Mouse (Mus musculus): ENCODE measurements around the gene Bbip1. TPM values are rescaled to one million over a fixed set of nuclear protein-coding genes. Genes with fewer than 3 reads are reported as not detected.
"Not testable (repeated sequence)": the region's sequence is repeated elsewhere in the genome, so short reads cannot be mapped to it uniquely, and the experiment has no call there.

The Bbip1 gene
- total and polyA plus RNA-seq, 3 experiments: 38.8 to 95.7 (median 41.0) TPM

DNA sequence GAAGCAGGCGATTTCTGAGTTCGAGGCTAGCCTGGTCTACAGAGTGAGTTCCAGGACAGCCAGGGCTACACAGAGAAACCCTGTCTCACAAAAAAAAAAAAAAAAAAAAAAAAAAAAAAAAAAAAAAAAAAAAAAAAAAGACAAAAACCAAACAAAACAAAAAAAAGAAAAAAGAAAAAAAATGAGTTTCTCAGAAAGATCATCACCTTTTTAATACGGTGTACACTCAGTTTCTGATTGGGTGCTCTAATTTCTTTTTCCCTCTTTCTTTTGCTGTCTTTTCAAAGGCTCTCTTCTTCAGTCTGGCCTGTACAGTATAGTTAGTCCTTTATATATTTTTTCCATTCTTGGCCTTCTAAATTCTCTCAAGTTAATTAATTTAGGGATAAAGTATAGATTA lies 19.9 kb upstream of the Bbip1 start:
- DNase-seq (ENCODE audit: extremely low read depth); H3K9me3 ChIP-seq (replicated peaks; ENCODE audit: low read length); H3K9ac ChIP-seq (ENCODE audit: insufficient read depth, low read depth); H3K4me1 ChIP-seq (ENCODE audit: control insufficient read depth in 1 of 2, insufficient read depth in 2 of 2); dilution Hi-C loops (cut with MboI; ENCODE audit: extremely low pct_ligation_motif_present, extremely low pct_unique_long_range_greater_than_20kb, low sequenced_read_pairs); H3K36me3 ChIP-seq (replicated peaks in 1 of 2; ENCODE audit: control insufficient read depth in 1 of 2, insufficient read depth in 1 of 2, low read length in 1 of 2); H3K27ac ChIP-seq (ENCODE audit: insufficient read depth, low read depth); in situ Hi-C loops (cut with MboI; ENCODE audit: low pct_ligation_motif_present, low pct_unique_long_range_greater_than_20kb, low sequenced_read_pairs); H3K27me3 ChIP-seq (replicated peaks); H3K4me3 ChIP-seq (replicated peaks in 1 of 3; ENCODE audit: low read depth in 2 of 3, low read length in 2 of 3, poor library complexity in 1 of 3); H3K4me2 ChIP-seq (ENCODE audit: insufficient read depth, low read depth, poor library complexity, severe bottlenecking); H3K79me2 ChIP-seq (replicated peaks; ENCODE audit: control insufficient read depth, extremely low read depth, insufficient read depth, poor library complexity, severe bottlenecking): not testable (repeated sequence)
- TF ChIP-seq ZNF384 (IDR thresholded peaks at IDR 0.05; ENCODE audit: low read depth, low read length): peak; percentile 53

DNA sequence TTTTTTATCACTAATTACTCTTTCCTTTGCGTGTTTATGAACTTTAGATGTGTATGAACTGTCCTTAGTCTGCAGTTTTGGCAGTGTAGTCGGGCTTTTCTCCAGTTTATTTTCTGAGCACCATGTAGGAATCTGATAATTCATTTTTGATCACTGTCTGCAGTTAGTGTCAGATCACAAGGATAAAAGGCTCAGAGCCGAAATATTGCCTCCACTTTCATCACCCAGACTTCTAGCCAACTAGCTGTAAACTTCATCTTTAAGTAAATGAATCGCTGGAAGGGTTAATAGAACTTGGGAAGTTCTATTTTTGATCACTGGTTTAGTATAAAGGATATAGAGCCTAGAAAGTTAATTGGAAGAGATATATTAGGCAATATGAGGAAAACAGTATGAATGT lies 18.1 kb upstream of the Bbip1 start:
- no peak for DNase-seq (ENCODE audit: extremely low read depth)
- dilution Hi-C loops (cut with MboI; ENCODE audit: extremely low pct_ligation_motif_present, extremely low pct_unique_long_range_greater_than_20kb, low sequenced_read_pairs) (no loop called here), in situ Hi-C loops (cut with MboI; ENCODE audit: low pct_ligation_motif_present, low pct_unique_long_range_greater_than_20kb, low sequenced_read_pairs) (no loop called here)
- no peak overlapping the region for H3K4me3 ChIP-seq (replicated peaks in 1 of 3; ENCODE audit: low read depth in 2 of 3, low read length in 2 of 3, poor library complexity in 1 of 3)
- H3K9me3 ChIP-seq (replicated peaks; ENCODE audit: low read length): no peaks in the 10 kb centered on the region
- peaks cover 0 to 5% of the 10 kb centered on the region in 2 experiments for H3K36me3 ChIP-seq (replicated peaks in 1 of 2; ENCODE audit: control insufficient read depth in 1 of 2, insufficient read depth in 1 of 2, low read length in 1 of 2)
- H3K79me2 ChIP-seq (replicated peaks; ENCODE audit: control insufficient read depth, extremely low read depth, insufficient read depth, poor library complexity, severe bottlenecking): peaks cover 6% of the 10 kb centered on the region; the same call in 1 of the 2 replicates
- no peak overlapping the region for H3K27ac ChIP-seq (ENCODE audit: insufficient read depth, low read depth)
- no peak overlapping the region for H3K9ac ChIP-seq (ENCODE audit: insufficient read depth, low read depth)
- no peaks in the 10 kb centered on the region for H3K27me3 ChIP-seq (replicated peaks)
- H3K4me2 ChIP-seq (ENCODE audit: insufficient read depth, low read depth, poor library complexity, severe bottlenecking): no peak overlapping the region
- TF ChIP-seq NRF1 (IDR thresholded peaks at IDR 0.05; ENCODE audit: low read depth, low read length) (no peak), NELFE (IDR thresholded peaks at IDR 0.05; ENCODE audit: low read depth, low read length) (no peak), MAFK (IDR thresholded peaks at IDR 0.05; ENCODE audit: insufficient replicate concordance, low read length) (no peak), MAZ (IDR thresholded peaks at IDR 0.05; ENCODE audit: low read depth, low read length) (no peak), PAX5 (IDR thresholded peaks at IDR 0.05; ENCODE audit: low read length) (no peak), KAT2A (IDR thresholded peaks at IDR 0.05; ENCODE audit: insufficient replicate concordance, low read length) (no peak), ETS1 (conservative IDR thresholded peaks at IDR 0.05; ENCODE audit: low read depth, low read length) (no peak), E2F4 (IDR thresholded peaks at IDR 0.05; ENCODE audit: insufficient replicate concordance, low read depth, low read length) (no peak), JUN (IDR thresholded peaks at IDR 0.05; ENCODE audit: insufficient read depth, low read depth, low read length) (no peak), USF2 (conservative IDR thresholded peaks at IDR 0.05; ENCODE audit: low read depth, low read length) (no peak), CTCF (conservative IDR thresholded peaks at IDR 0.05 in 1 of 2, IDR thresholded peaks at IDR 0.05 in 1 of 2; ENCODE audit: low read depth in 2 of 2, low read length in 2 of 2) (no peak), SMC3 (IDR thresholded peaks at IDR 0.05; ENCODE audit: low read depth, low read length) (no peak), POLR2AphosphoS2 (IDR thresholded peaks at IDR 0.05; ENCODE audit: low read depth, low read length) (no peak)
- peaks cover 0 to 2% of the 10 kb centered on the region in 2 experiments; a peak in 1 of 4 replicates for H3K4me1 ChIP-seq (ENCODE audit: control insufficient read depth in 1 of 2, insufficient read depth in 2 of 2)

- peaks cover 0 to 2% of the 10 kb centered on the region in 2 experiments; a peak in 1 of 4 replicates for H3K4me1 ChIP-seq (ENCODE audit: control insufficient read depth in 1 of 2, insufficient read depth in 2 of 2)
- no peak overlapping the region for H3K4me3 ChIP-seq (replicated peaks in 1 of 3; ENCODE audit: low read depth in 2 of 3, low read length in 2 of 3, poor library complexity in 1 of 3)
- DNase-seq (ENCODE audit: extremely low read depth): no peak
- dilution Hi-C loops (cut with MboI; ENCODE audit: extremely low pct_ligation_motif_present, extremely low pct_unique_long_range_greater_than_20kb, low sequenced_read_pairs): no loop called here
- no peaks in the 10 kb centered on the region for H3K9me3 ChIP-seq (replicated peaks; ENCODE audit: low read length)
- TF ChIP-seq ZC3H11A (IDR thresholded peaks at IDR 0.05; ENCODE audit: low read depth, low read length) (no peak), POLR2A (IDR thresholded peaks at IDR 0.05; ENCODE audit: low read depth, low read length) (no peak), ZMIZ1 (IDR thresholded peaks at IDR 0.05; ENCODE audit: low read depth, low read length) (no peak), RCOR1 (conservative IDR thresholded peaks at IDR 0.05; ENCODE audit: low read depth, low read length) (no peak), MEF2A (IDR thresholded peaks at IDR 0.05; ENCODE audit: borderline replicate concordance, low read depth, low read length) (no peak), CHD2 (IDR thresholded peaks at IDR 0.05; ENCODE audit: low read length) (no peak), SMC3 (IDR thresholded peaks at IDR 0.05; ENCODE audit: low read depth, low read length) (no peak), ZNF384 (IDR thresholded peaks at IDR 0.05; ENCODE audit: low read depth, low read length) (no peak), MAX (IDR thresholded peaks at IDR 0.05; ENCODE audit: low read length) (no peak), NELFE (IDR thresholded peaks at IDR 0.05; ENCODE audit: low read depth, low read length) (no peak)
- peaks cover 0 to 2% of the 10 kb centered on the region in 2 experiments for H3K36me3 ChIP-seq (replicated peaks in 1 of 2; ENCODE audit: control insufficient read depth in 1 of 2, insufficient read depth in 1 of 2, low read length in 1 of 2)
- H3K27me3 ChIP-seq (replicated peaks): no peaks in the 10 kb centered on the region
- H3K27ac ChIP-seq (ENCODE audit: insufficient read depth, low read depth): no peak overlapping the region
- H3K79me2 ChIP-seq (replicated peaks; ENCODE audit: control insufficient read depth, extremely low read depth, insufficient read depth, poor library complexity, severe bottlenecking): peaks cover 6% of the 10 kb centered on the region
- H3K9ac ChIP-seq (ENCODE audit: insufficient read depth, low read depth): no peak overlapping the region
- no peak overlapping the region for H3K4me2 ChIP-seq (ENCODE audit: insufficient read depth, low read depth, poor library complexity, severe bottlenecking)
- in situ Hi-C loops (cut with MboI; ENCODE audit: low pct_ligation_motif_present, low pct_unique_long_range_greater_than_20kb, low sequenced_read_pairs): no loop called here
Observed at GRCm38 (mm10) chr19:53957513-53957912, 13.1 kb upstream of the Bbip1 start.

All from CH12.LX (cell line).